Mouse (Mus musculus) heart, adult 2 months (tissue): ENCODE measurements around the gene Gm8237.
"Not testable (repeated sequence)": the region's sequence is repeated elsewhere in the genome, so short reads cannot be mapped to it uniquely, and the experiment has no call there.

ENCODE experiments used
- CTCF ChIP-seq: fragments of 200-600 bp; IDR thresholded peaks from 2 replicates; pipeline ENCODE4 v1.8.1; 2022; ENCODE audit warnings: antibody characterized with exemption, mild to moderate bottlenecking, moderate library complexity
- EP300 ChIP-seq: fragments of 200-500 bp; IDR thresholded peaks from 2 replicates; pipeline ENCODE4 v1.6.1; 2011; ENCODE audit warnings: low read depth, low read length, control low read depth; ENCODE audit not compliant: insufficient read depth
- POLR2A ChIP-seq: fragments of 200-500 bp; IDR thresholded peaks from 2 replicates; pipeline ENCODE4 v1.6.1; 2011; ENCODE audit warnings: mild to moderate bottlenecking, low read depth, low read length, control low read depth; ENCODE audit not compliant: insufficient read depth

DNA sequence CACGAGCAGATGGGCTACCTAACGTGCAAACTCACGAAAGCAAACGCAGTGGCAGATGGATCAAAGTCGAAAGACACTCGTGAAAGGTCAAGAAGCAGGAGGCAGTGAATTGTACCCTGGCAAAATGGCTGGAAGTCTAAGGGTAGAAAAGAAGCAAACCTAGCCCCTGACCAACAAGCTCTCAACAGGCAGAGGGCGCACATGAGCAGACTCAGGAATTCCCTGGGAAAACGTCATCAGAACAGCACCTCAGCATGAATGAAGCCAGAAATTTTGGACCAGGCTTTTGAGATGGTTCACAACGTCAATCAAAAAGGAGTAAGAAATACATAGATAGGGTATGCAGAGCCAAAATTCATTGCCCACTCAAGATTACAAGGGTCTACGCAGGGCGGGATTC lies 1.0 kb downstream of the Gm8237 start:
- TF ChIP-seq CTCF: peak; percentile 51
- TF ChIP-seq EP300, POLR2A: not testable (repeated sequence)
